Mouse (Mus musculus) forebrain, embryonic 14.5 days (tissue): Measurements from ENCODE around the gene Ctsz. TPM values are rescaled to one million over a fixed set of nuclear protein-coding genes. Genes with fewer than 3 reads are reported as not detected.

ENCODE experiments used
- ATAC-seq: fragments of 200-750 bp; cut with Nextera tagmentation; 2 replicates; pipeline ENCODE4 v1.8.0; 2017; ENCODE audit warnings: mild to moderate bottlenecking, moderate library complexity
- DNase-seq: peaks from one replicate; pipeline ENCODE4 v3.0.0-alpha.2; 2015; ENCODE audit warnings: low spot score
- H3K27ac ChIP-seq: fragments of 300-500 bp; sonication (generic); 2 replicates; pipeline ENCODE4 v1.5.1; 2014; ENCODE audit warnings: low read depth, mild to moderate bottlenecking, control low read depth, low read length, moderate library complexity
- H3K27me3 ChIP-seq: fragments of 300-500 bp; sonication (generic); replicated peaks from 2 replicates; pipeline ENCODE4 v1.6.1; 2014; ENCODE audit warnings: low read length, control low read depth, mixed read lengths; ENCODE audit not compliant: control insufficient read depth, insufficient read depth
- H3K36me3 ChIP-seq: fragments of 300-500 bp; sonication (generic); 2 replicates; pipeline ENCODE4 v1.6.1; 2014; ENCODE audit warnings: low read length, control low read depth; ENCODE audit not compliant: control insufficient read depth, insufficient read depth
- H3K4me1 ChIP-seq: fragments of 300-500 bp; sonication (generic); 2 replicates; pipeline ENCODE4 v1.6.1; 2014; ENCODE audit warnings: antibody characterized with exemption, low read length, control low read depth; ENCODE audit not compliant: control insufficient read depth, insufficient read depth
- H3K4me2 ChIP-seq: fragments of 300-500 bp; sonication (generic); 2 replicates; pipeline ENCODE4 v1.6.1; 2014; ENCODE audit warnings: mild to moderate bottlenecking, control low read depth, low read length
- H3K4me3 ChIP-seq: fragments of 300-500 bp; sonication (generic); 2 replicates; pipeline ENCODE4 v1.5.1; 2014; ENCODE audit warnings: low read depth, low read length, control low read depth
- H3K9ac ChIP-seq: fragments of 300-500 bp; sonication (generic); 2 replicates; pipeline ENCODE4 v1.6.1; 2014; ENCODE audit warnings: mild to moderate bottlenecking, low read length, control low read depth, moderate library complexity
- H3K9me3 ChIP-seq: fragments of 300-500 bp; sonication (generic); replicated peaks from 2 replicates; pipeline ENCODE4 v1.6.1; 2016; ENCODE audit warnings: low read length, control low read depth, mixed read lengths; ENCODE audit not compliant: control insufficient read depth
- WGBS: fragments of 180-500 bp; shearing (Covaris S2); extraction: QIAGEN DNeasy Blood & Tissue Kit; methylation state at CpG from one replicate; pipeline ENCODE4 v1.1.7; 2014; 5-methylcytosine and 5-hydroxymethylcytosine counted together
- polyA plus RNA-seq: library from polyadenylated mRNA; unstranded; fragments of >200 nt; fragmentation: Nextera tagmentation; extraction: Ambion mirVana; gene quantifications from 2 replicates; pipeline ENCODE4 v1.2.1, GENCODE M21; 2014

Ctsz gene
- polyA plus RNA-seq, 1 experiment from 2014 or later, result 94.1 TPM

- H3K4me3 ChIP-seq, result no peak overlapping the region
- no peak overlapping the region for H3K27ac ChIP-seq
- WGBS, result 96% methylated on average over 7 of the region's 7 CpGs
- H3K9me3 ChIP-seq, result no peaks in the 10 kb centered on the region
- peaks cover 3% of the 10 kb centered on the region; the same call in 1 of the 2 replicates for H3K36me3 ChIP-seq
- no peaks in the 10 kb centered on the region for H3K27me3 ChIP-seq
- no peak for ATAC-seq
- no peak for DNase-seq
- H3K9ac ChIP-seq, result no peak overlapping the region
- H3K4me2 ChIP-seq, result no peak overlapping the region
- H3K4me1 ChIP-seq, result peaks cover 16% of the 10 kb centered on the region
Observed at GRCm38 (mm10) chr2:174436916-174437696, 1.7 kb downstream of the Ctsz start.

- Histone ChIP-seq H3K36me3 (peaks cover 3% of the 10 kb centered on the region; the same call in 1 of the 2 replicates), H3K4me3 (no peak overlapping the region), H3K4me2 (no peak overlapping the region), H3K27me3 (no peaks in the 10 kb centered on the region), H3K27ac (no peak overlapping the region), H3K4me1 (peaks cover 16% of the 10 kb centered on the region), H3K9ac (no peak overlapping the region), H3K9me3 (no peaks in the 10 kb centered on the region)
- ATAC-seq (no peak), DNase-seq (no peak)
- WGBS, result 92% methylated on average over 25 of the region's 26 CpGs
Observed at GRCm38 (mm10) chr2:174436076-174436701, 2.6 kb downstream of the Ctsz start.

GRCm38 (mm10) chr2:174434943-174435342 lies 3.9 kb downstream of the Ctsz start:
- no peak for ATAC-seq
- Histone ChIP-seq H3K27ac (no peak overlapping the region), H3K9me3 (no peaks in the 10 kb centered on the region), H3K9ac (no peak overlapping the region), H3K4me1 (peaks cover 16% of the 10 kb centered on the region), H3K4me2 (no peak overlapping the region), H3K4me3 (no peak overlapping the region), H3K36me3 (peaks cover 3% of the 10 kb centered on the region; the same call in 1 of the 2 replicates), H3K27me3 (no peaks in the 10 kb centered on the region)
- no peak for DNase-seq
- 97% methylated on average over 9 of the region's 9 CpGs for WGBS

DNA sequence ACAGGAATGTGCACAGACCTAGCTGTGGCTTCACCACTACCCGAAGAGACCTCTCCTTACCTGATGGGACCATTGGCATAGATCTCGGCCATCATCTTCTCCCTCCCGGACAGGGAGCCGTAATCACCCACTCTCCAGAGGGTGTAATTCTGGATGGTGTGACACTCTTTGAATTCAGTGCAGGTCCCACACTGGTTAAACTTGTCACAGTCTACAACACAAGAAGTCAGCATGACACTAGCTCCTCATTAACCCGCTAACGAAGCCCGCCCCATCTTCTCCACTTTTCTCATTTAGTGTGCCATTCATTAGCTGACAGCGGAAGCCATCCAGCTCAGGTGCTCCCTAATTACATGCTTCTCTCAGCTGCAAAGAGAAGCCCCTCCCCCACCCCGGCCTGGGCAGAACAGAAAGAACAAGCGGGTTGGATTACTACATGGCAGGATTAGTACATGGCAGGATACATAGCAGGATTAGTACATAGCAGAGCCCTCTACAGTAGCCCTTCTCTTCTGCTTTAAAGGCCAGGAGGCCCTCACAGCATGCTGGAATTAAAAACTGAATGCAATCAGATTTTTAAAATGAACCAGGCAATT lies 9.7 kb downstream of the Ctsz start:
- Histone ChIP-seq H3K4me2 (no peak overlapping the region), H3K36me3 (peaks cover 46% of the 10 kb centered on the region), H3K4me3 (no peak overlapping the region), H3K4me1 (no peaks in the 10 kb centered on the region; the same call in 1 of the 2 replicates), H3K9me3 (no peaks in the 10 kb centered on the region), H3K27me3 (no peaks in the 10 kb centered on the region), H3K27ac (peak overlapping the region; percentile 56), H3K9ac (no peak overlapping the region)
- DNase-seq, result peak; percentile 58
- peak; percentile 62 for ATAC-seq
- WGBS, result 26% methylated on average over 10 of the region's 10 CpGs

DNA sequence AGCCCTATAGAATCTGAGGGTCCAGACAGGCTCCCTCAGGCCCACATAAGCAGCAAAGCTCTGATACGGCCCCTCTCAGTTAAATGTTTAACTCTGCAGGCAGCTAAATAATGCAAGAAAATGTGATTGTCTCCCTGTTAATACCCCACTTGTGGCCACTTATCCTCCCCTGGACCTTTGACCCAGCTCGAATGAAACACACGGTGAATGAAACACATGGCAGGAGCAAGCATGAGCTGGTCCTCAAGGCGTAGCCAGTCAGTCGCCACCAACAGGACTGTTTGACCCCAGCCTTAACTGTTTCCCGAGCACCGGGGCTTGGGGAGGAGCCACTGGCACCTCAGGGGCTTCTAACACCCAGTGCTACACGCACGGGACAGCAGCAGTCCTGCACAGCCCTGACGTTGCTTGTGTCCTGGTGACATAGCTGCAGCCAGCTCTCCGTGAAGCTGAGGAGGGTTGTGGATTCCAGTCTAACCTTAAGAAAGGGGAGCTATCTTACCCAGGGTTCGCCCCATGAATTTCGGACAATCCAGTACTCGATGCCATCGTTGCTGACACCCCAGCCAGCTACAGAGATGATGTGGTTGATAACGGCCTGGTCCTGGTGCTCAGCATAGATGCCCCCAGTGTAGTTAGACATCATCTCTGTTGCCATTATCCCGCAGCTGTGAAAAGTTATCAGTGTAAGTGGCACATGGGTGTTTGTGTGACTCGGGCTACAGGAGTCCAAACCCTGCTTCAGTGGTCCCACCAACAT lies 10.6 kb downstream of the Ctsz start:
- no peaks in the 10 kb centered on the region for H3K9me3 ChIP-seq

DNA sequence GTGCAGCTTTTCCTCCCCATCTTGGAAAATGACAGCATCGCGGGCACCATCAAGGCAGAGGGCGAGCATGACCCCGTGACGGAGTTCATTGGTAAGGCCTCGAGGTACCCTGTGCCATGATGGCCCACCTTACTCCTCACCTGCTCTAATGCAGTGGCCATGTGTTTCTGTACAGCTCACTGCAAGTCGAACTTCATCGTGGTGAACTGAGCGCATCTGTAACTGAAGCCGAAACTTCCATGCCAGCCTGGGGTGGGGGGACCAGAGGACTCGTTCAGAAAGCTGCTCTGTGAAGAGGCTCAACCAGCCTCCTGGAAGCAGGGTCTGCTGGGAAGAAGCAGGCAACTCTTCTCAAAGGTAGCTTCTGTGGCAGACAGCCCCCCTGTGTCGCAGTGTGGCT lies 12.0 kb downstream of the Ctsz start:
- no peak for ATAC-seq
- 93% methylated on average over 12 of the region's 12 CpGs for WGBS
- H3K9ac ChIP-seq, result no peak overlapping the region
- H3K4me1 ChIP-seq, result no peaks in the 10 kb centered on the region; the same call in 1 of the 2 replicates
- H3K27ac ChIP-seq, result no peak overlapping the region
- H3K27me3 ChIP-seq, result no peaks in the 10 kb centered on the region
- no peaks in the 10 kb centered on the region for H3K9me3 ChIP-seq
- peaks cover 68% of the 10 kb centered on the region for H3K36me3 ChIP-seq
- DNase-seq, result no peak
- H3K4me3 ChIP-seq, result no peak overlapping the region
- no peak overlapping the region for H3K4me2 ChIP-seq

More for the DNA sequence above, 10.6 kb downstream of the Ctsz start:
- Histone ChIP-seq H3K4me2 (no peak overlapping the region), H3K9ac (no peak overlapping the region), H3K4me1 (no peaks in the 10 kb centered on the region; the same call in 1 of the 2 replicates), H3K36me3 (peaks cover 54% of the 10 kb centered on the region), H3K27ac (no peak overlapping the region), H3K4me3 (no peak overlapping the region), H3K27me3 (no peaks in the 10 kb centered on the region)
- ATAC-seq (no peak), DNase-seq (no peak)
- 80% methylated on average over 18 of the region's 18 CpGs for WGBS

GRCm38 (mm10) chr2:174424301-174425085 lies 14.3 kb downstream of the Ctsz start:
- Histone ChIP-seq H3K9me3 (no peaks in the 10 kb centered on the region), H3K27ac (no peak overlapping the region), H3K9ac (no peak overlapping the region), H3K4me2 (no peak overlapping the region), H3K27me3 (no peaks in the 10 kb centered on the region), H3K4me3 (no peak overlapping the region), H3K36me3 (peaks cover 87% of the 10 kb centered on the region), H3K4me1 (no peaks in the 10 kb centered on the region; the same call in 1 of the 2 replicates)
- 94% methylated on average over 11 of the region's 11 CpGs for WGBS
- ATAC-seq (no peak), DNase-seq (no peak)

GRCm38 (mm10) chr2:174421107-174421506 lies 17.7 kb downstream of the Ctsz start:
- Histone ChIP-seq H3K27ac (no peak overlapping the region), H3K36me3 (peaks cover 65% of the 10 kb centered on the region), H3K4me1 (peaks cover 7% of the 10 kb centered on the region; the same call in 1 of the 2 replicates), H3K9ac (no peak overlapping the region), H3K9me3 (no peaks in the 10 kb centered on the region), H3K4me2 (no peak overlapping the region), H3K4me3 (no peak overlapping the region), H3K27me3 (no peaks in the 10 kb centered on the region)
- DNase-seq (no peak), ATAC-seq (no peak)
- 86% methylated on average over 6 of the region's 6 CpGs for WGBS
